Mouse (Mus musculus): ENCODE data around the gene Neurl4.
"Not testable (repeated sequence)": the region's sequence is repeated elsewhere in the genome, so short reads cannot be mapped to it uniquely, and the experiment has no call there.

Neurl4 gene

GRCm38 (mm10) chr11:69934681-69935080 is 33.8 kb downstream of the Neurl4 start:
- DNase-seq = no peak

GRCm38 (mm10) chr11:69935137-69935879 is 34.4 kb downstream of the Neurl4 start, which contains the start of gene Ybx2:
TSS of gene Ybx2 (plus strand) at chr11:69935796.
- DNase-seq = peak; percentile 89

- no peak for DNase-seq
These were observed 35.3 kb downstream of the Neurl4 start for GRCm38 (mm10) chr11:69936156-69936555.

GRCm38 (mm10) chr11:69936714-69937347 is 36.0 kb downstream of the Neurl4 start:
- DNase-seq = no peak

- no peak for DNase-seq
These were observed 36.5 kb downstream of the Neurl4 start for GRCm38 (mm10) chr11:69937385-69937784.

- DNase-seq = no peak
These were observed 37.0 kb downstream of the Neurl4 start for GRCm38 (mm10) chr11:69937834-69938233.

GRCm38 (mm10) chr11:69938401-69938979 is 37.6 kb downstream of the Neurl4 start:
- no peak for DNase-seq

- no peak for DNase-seq
These were observed 38.3 kb downstream of the Neurl4 start for GRCm38 (mm10) chr11:69939181-69939580.

- DNase-seq = no peak
These were observed 38.9 kb downstream of the Neurl4 start for GRCm38 (mm10) chr11:69939731-69940130.

- DNase-seq = no peak
These were observed 40.1 kb downstream of the Neurl4 start for GRCm38 (mm10) chr11:69940962-69941361.

GRCm38 (mm10) chr11:69945216-69945615 is 44.3 kb downstream of the Neurl4 start:
- DNase-seq = no peak

- DNase-seq = no peak
These were observed 45.4 kb downstream of the Neurl4 start for GRCm38 (mm10) chr11:69945997-69946891.

GRCm38 (mm10) chr11:69947337-69948065 is 46.6 kb downstream of the Neurl4 start:
- DNase-seq = no peak

GRCm38 (mm10) chr11:69948066-69948762 is 47.3 kb downstream of the Neurl4 start, which contains the start of gene Slc2a4:
TSS of gene Slc2a4 (minus strand) at chr11:69948188.
- peak; percentile 52 for DNase-seq

- DNase-seq = peak; percentile 48
These were observed 47.9 kb downstream of the Neurl4 start for GRCm38 (mm10) chr11:69948763-69949150.

- no peak for DNase-seq
These were observed 50.1 kb downstream of the Neurl4 start for GRCm38 (mm10) chr11:69950807-69951459.

GRCm38 (mm10) chr11:69952274-69952673 is 51.4 kb downstream of the Neurl4 start:
- no peak for DNase-seq

GRCm38 (mm10) chr11:69953267-69953915 is 52.5 kb downstream of the Neurl4 start:
- DNase-seq = no peak

- DNase-seq = not testable (repeated sequence)
These were observed 54.7 kb downstream of the Neurl4 start for GRCm38 (mm10) chr11:69955618-69956017.

- DNase-seq = no peak
These were observed 55.3 kb downstream of the Neurl4 start for GRCm38 (mm10) chr11:69956218-69956617.
